Mouse (Mus musculus): ENCODE measurements around the gene Chchd1. TPM values are rescaled to one million over a fixed set of nuclear protein-coding genes. Genes with fewer than 3 reads are reported as not detected.

The Chchd1 gene
- polyA plus RNA-seq, 1 experiment: 294 TPM

- Histone ChIP-seq H3K4me1 (ENCODE audit: control insufficient read depth, insufficient read depth, insufficient read length, low read length) (peaks cover 7% of the 10 kb centered on the region), H3K27ac (replicated peaks; ENCODE audit: low read depth, low read length) (no peak overlapping the region), H3K4me3 (ENCODE audit: insufficient read depth, low read depth, low read length) (no peak overlapping the region)
Observed at GRCm38 (mm10) chr14:20730853-20731602, 28.2 kb downstream of the Chchd1 start.

- Histone ChIP-seq H3K4me1 (ENCODE audit: control insufficient read depth, insufficient read depth, insufficient read length, low read length) (peaks cover 7% of the 10 kb centered on the region), H3K4me3 (ENCODE audit: insufficient read depth, low read depth, low read length) (peak overlapping the region; percentile 81), H3K27ac (replicated peaks; ENCODE audit: low read depth, low read length) (peak overlapping the region; percentile 85)
Observed at GRCm38 (mm10) chr14:20733041-20733951, 30.5 kb downstream of the Chchd1 start.

- Histone ChIP-seq H3K27ac (replicated peaks; ENCODE audit: low read depth, low read length) (peak within 1 kb of the TSS; percentile 85), H3K4me3 (ENCODE audit: insufficient read depth, low read depth, low read length) (peak within 1 kb of the TSS; percentile 81), H3K4me1 (ENCODE audit: control insufficient read depth, insufficient read depth, insufficient read length, low read length) (peaks cover 7% of the 10 kb centered on the region)
Observed at GRCm38 (mm10) chr14:20733952-20734774, 31.4 kb downstream of the Chchd1 start, which contains the start of gene Ndst2. Gene Ndst2, minus strand, starts transcription at chr14:20734562.

GRCm38 (mm10) chr14:20735052-20735451 lies 32.2 kb downstream of the Chchd1 start:
- Histone ChIP-seq H3K4me3 (ENCODE audit: insufficient read depth, low read depth, low read length) (no peak overlapping the region), H3K4me1 (ENCODE audit: control insufficient read depth, insufficient read depth, insufficient read length, low read length) (peaks cover 7% of the 10 kb centered on the region), H3K27ac (replicated peaks; ENCODE audit: low read depth, low read length) (no peak overlapping the region)

GRCm38 (mm10) chr14:20735892-20736390 lies 33.1 kb downstream of the Chchd1 start:
- Histone ChIP-seq H3K4me1 (ENCODE audit: control insufficient read depth, insufficient read depth, insufficient read length, low read length) (peaks cover 7% of the 10 kb centered on the region), H3K27ac (replicated peaks; ENCODE audit: low read depth, low read length) (no peak overlapping the region), H3K4me3 (ENCODE audit: insufficient read depth, low read depth, low read length) (no peak overlapping the region)

- Histone ChIP-seq H3K4me3 (ENCODE audit: insufficient read depth, low read depth, low read length) (no peak overlapping the region), H3K4me1 (ENCODE audit: control insufficient read depth, insufficient read depth, insufficient read length, low read length) (peaks cover 7% of the 10 kb centered on the region), H3K27ac (replicated peaks; ENCODE audit: low read depth, low read length) (no peak overlapping the region)
Observed at GRCm38 (mm10) chr14:20737306-20737705, 34.5 kb downstream of the Chchd1 start.

GRCm38 (mm10) chr14:20738511-20738910 lies 35.7 kb downstream of the Chchd1 start:
- Histone ChIP-seq H3K4me1 (ENCODE audit: control insufficient read depth, insufficient read depth, insufficient read length, low read length) (peaks cover 4% of the 10 kb centered on the region; the same call in 1 of the 2 replicates), H3K27ac (replicated peaks; ENCODE audit: low read depth, low read length) (no peak overlapping the region), H3K4me3 (ENCODE audit: insufficient read depth, low read depth, low read length) (no peak overlapping the region)

GRCm38 (mm10) chr14:20741301-20741700 lies 38.5 kb downstream of the Chchd1 start:
- peaks cover 2% of the 10 kb centered on the region; the same call in 1 of the 2 replicates for H3K4me1 ChIP-seq (ENCODE audit: control insufficient read depth, insufficient read depth, insufficient read length, low read length)
- H3K27ac ChIP-seq (replicated peaks; ENCODE audit: low read depth, low read length): no peak overlapping the region
- no peak overlapping the region for H3K4me3 ChIP-seq (ENCODE audit: insufficient read depth, low read depth, low read length)

- no peak overlapping the region for H3K27ac ChIP-seq (replicated peaks; ENCODE audit: low read depth, low read length)
- peaks cover 6% of the 10 kb centered on the region; the same call in 1 of the 2 replicates for H3K4me1 ChIP-seq (ENCODE audit: control insufficient read depth, insufficient read depth, insufficient read length, low read length)
- H3K4me3 ChIP-seq (ENCODE audit: insufficient read depth, low read depth, low read length): no peak overlapping the region
Observed at GRCm38 (mm10) chr14:20743614-20744013, 40.8 kb downstream of the Chchd1 start.

GRCm38 (mm10) chr14:20746935-20747334 lies 44.1 kb downstream of the Chchd1 start:
- H3K4me3 ChIP-seq (ENCODE audit: insufficient read depth, low read depth, low read length): no peak overlapping the region
- peaks cover 6% of the 10 kb centered on the region; the same call in 1 of the 2 replicates for H3K4me1 ChIP-seq (ENCODE audit: control insufficient read depth, insufficient read depth, insufficient read length, low read length)
- 0 out of 2 replicates have a peak overlapping the region, but pooled peaks have one; percentile 1 for H3K27ac ChIP-seq (replicated peaks; ENCODE audit: low read depth, low read length)

- no peak overlapping the region for H3K4me3 ChIP-seq (ENCODE audit: insufficient read depth, low read depth, low read length)
- peaks cover 6% of the 10 kb centered on the region; the same call in 1 of the 2 replicates for H3K4me1 ChIP-seq (ENCODE audit: control insufficient read depth, insufficient read depth, insufficient read length, low read length)
- H3K27ac ChIP-seq (replicated peaks; ENCODE audit: low read depth, low read length): no peak overlapping the region
Observed at GRCm38 (mm10) chr14:20748388-20748787, 45.6 kb downstream of the Chchd1 start.

- H3K4me3 ChIP-seq (ENCODE audit: insufficient read depth, low read depth, low read length): no peak overlapping the region
- H3K27ac ChIP-seq (replicated peaks; ENCODE audit: low read depth, low read length): no peak overlapping the region
- peaks cover 6% of the 10 kb centered on the region; the same call in 1 of the 2 replicates for H3K4me1 ChIP-seq (ENCODE audit: control insufficient read depth, insufficient read depth, insufficient read length, low read length)
Observed at GRCm38 (mm10) chr14:20749494-20750051, 46.8 kb downstream of the Chchd1 start.

- Histone ChIP-seq H3K27ac (replicated peaks; ENCODE audit: low read depth, low read length) (no peak overlapping the region), H3K4me1 (ENCODE audit: control insufficient read depth, insufficient read depth, insufficient read length, low read length) (peaks cover 6% of the 10 kb centered on the region; the same call in 1 of the 2 replicates), H3K4me3 (ENCODE audit: insufficient read depth, low read depth, low read length) (no peak overlapping the region)
Observed at GRCm38 (mm10) chr14:20750503-20750902, 47.7 kb downstream of the Chchd1 start.

- no peak overlapping the region for H3K27ac ChIP-seq (replicated peaks; ENCODE audit: low read depth, low read length)
- no peak overlapping the region for H3K4me3 ChIP-seq (ENCODE audit: insufficient read depth, low read depth, low read length)
- H3K4me1 ChIP-seq (ENCODE audit: control insufficient read depth, insufficient read depth, insufficient read length, low read length): no peaks in the 10 kb centered on the region
Observed at GRCm38 (mm10) chr14:20753792-20754191, 51.0 kb downstream of the Chchd1 start.
